Mouse (Mus musculus): ENCODE results near the gene Aqp2.

The Aqp2 gene

DNA sequence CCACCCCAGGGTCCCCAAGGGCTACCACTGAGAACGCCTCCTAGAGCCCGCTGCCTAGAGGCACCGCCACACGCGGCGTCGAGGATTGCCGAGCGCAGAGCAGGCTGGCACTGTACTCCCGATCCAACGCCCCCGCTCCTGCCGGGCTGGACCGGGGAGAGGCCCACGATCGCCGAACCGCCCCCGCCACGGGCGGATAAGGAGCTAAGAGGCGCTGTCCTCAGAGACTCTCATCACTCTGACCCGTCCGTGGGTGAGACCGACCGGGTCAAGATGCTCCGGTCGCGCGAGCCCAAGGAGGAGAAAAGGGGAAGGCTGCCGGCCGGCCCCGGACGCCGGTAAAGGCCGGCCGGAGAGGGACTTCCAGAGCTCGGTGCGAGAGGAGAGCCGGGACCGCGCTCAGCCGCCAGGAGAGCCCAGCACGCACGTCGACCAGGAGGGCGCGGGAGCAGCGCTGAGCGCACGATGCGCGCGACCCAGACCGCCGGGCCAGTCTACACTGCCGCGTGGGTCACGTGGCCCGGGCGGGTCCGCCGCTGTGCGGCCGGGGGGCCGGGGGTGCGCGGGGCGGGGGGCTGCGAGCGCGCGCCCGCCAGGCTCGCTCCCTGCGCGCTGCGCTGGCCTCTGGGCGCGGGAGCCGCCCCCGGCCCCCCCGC is 11.7 kb downstream of the Aqp2 start, which contains the start of gene Aqp5:
Gene Aqp5 (plus strand): TSS at position 354 of the 656 bp plus-strand sequence.
- DNase-seq (ENCODE audit: low read depth, low spot score): no peak

DNA sequence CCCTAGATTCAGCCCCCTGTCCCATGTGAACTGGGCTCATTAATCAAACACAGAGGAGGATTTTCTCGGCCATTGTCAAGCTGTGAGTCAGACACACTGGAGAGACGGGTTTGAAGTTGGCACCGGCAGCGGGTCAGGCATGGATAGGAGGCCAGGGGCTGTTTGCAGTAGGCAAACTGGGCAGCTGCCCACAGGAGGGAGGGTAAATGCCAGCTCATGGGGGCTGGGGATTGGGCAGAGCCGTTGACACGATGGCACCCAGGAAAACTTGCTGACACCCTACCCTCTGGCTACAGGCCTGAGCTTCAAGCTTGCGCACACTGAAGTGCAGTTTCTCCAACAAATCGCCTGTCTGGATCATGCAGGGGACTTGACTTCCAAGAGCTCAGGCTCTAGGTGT is 13.3 kb downstream of the Aqp2 start:
- no peak for DNase-seq (ENCODE audit: low read depth, low spot score)

DNA sequence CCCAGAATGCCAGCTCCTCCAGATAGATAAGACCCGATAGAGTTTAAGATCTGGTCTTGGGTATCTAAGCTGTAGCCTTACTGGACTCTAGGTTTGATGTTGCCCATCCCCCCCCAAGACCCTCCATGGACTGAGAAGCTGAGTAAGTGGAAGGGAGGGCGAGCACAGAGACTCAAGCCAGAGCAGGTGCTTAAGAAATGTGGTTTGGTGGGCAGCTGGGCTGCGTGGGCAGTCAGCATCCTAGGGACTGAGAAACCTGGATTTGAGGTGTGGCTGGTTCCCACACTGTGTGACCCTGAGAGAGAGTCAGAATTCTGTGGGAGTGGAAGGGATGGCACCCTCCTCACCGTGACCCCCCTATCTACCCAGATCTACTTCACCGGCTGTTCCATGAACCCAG is 14.0 kb downstream of the Aqp2 start:
- no peak for DNase-seq (ENCODE audit: low read depth, low spot score)

GRCm38 (mm10) chr15:99594951-99595350 is 16.1 kb downstream of the Aqp2 start:
- DNase-seq (ENCODE audit: low read depth, low spot score): no peak

DNA sequence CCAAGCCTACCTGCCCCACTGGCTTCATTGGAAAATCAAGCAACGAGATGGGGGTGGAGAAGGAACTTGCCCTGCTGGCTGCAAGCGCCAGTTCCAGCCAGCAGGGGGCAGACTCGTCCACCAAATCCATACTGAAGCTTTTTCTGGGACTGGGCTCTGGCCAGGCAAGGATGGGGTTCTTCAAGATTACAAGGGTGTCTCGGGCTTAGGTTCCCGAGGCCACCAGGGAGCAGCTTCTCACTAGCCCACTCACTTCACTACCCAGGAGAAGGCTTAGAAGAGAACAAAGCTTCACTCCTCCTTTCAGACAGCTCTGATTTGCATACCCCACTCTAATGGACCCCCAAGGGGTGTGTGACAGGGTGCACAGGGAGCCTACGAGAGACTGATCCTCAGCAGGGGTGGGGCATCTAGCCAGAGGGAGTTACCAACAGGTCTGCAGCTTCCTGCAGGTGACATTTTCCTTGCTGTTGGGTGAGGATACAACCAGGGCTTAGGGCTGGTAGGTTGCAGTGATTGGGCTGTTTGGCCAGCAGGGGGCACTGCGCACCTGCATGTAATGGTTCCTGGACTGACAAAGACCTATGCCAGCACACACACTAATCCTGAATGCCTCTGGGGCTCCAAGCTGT is 17.3 kb downstream of the Aqp2 start:
- DNase-seq (ENCODE audit: low read depth, low spot score): peak; percentile 91

DNA sequence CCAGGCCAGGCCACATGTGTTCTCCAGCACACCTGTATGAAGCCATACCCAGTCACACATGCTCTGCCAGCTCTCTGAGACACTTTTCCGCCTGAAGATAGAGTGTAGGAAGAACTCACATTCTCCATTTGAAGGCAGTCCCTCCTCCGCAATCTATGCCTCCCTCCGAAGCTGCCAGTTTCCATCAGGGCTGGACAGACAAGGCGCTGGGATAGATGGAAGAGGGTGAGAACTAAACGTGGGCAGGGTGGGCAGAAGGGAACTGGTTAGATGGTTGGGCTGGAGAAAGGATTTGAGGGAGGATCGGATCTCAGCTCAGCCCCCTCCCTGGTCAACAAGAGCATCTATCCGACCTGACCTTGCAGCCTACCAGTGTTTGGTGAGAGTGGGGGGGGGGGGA is 18.0 kb downstream of the Aqp2 start:
- no peak for DNase-seq (ENCODE audit: low read depth, low spot score)

- no peak for DNase-seq (ENCODE audit: low read depth, low spot score)
Observed at GRCm38 (mm10) chr15:99597596-99597995, 18.7 kb downstream of the Aqp2 start.

DNA sequence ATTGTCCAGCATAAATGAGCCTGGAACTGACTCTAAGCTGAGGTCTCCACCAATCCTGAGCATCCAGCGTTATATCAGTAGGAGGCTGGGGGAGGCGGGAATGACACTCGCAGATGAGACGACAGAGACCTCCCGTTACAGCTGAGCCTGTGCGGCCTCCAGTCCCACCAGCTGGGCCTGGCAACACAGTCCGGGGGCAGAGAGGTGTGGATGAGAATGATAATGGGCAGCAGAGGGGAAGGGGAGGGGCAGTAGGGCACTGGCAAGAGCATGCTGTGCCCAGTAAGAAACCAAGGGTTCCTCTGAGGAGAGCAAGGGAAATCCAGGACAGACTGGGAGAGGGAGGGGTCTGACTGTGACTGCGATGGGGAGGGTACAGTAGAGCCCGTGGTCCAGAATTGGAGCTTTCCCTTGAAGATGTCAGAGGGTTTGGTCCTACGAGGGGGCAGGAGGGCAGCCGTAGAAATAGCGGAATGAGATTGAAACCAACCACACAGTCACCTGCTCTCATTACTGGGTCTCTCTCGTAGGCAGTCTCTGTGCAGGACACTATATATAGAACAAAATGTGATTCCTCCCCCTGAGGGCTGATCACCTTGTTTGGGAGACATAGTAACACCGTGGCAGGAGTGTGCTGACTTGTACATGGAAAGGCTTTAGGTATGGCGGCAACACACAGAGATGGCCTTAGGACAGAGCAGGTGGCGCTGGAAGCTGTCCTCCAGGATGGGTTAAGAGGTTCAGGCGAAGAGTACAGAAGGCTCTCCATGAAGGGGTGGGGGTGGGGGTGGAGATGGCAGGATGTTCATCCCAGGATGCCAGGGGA is 20.6 kb downstream of the Aqp2 start:
- no peak for DNase-seq (ENCODE audit: low read depth, low spot score)

DNA sequence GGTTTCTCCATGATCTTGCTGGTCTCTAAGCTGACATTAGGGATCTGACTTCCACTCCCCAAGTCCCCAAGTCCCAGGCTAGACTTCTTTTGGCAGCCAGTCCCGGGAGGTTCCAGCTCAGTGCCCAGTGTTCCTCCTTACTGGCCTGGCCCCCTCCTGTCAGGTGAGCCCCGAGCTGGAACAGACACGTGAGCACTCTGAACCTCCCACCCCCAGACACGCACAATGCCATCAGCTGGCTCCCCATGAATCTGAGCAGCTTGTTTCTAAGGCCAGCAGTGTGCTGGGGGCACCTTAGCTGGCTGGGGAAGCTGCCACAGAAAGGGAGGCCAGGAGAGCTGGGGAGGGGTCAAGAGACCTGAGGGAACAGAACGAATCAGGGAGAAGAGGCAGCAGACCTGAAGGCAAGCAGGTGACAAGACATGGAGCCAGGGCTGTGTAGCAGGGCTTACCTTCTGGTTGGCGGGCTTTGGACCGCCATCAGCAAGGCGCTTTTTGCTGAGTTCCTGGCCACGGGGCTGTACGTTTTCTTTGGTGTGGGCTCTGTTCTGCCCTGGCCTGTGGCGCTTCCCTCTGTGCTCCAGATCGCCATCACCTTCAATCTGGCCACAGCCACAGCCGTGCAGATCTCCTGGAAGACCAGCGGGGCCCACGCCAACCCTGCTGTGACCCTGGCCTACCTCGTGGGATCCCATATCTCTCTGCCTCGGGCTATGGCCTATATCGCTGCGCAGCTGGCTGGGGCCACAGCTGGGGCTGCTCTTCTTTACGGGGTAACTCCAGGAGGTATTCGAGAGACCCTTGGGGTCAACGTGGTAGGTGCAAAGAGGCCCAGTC is 22.3 kb downstream of the Aqp2 start, which contains the start of gene Aqp6:
Gene Aqp6 (plus strand): TSS at position 415 of the 837 bp plus-strand sequence.
- no peak for DNase-seq (ENCODE audit: low read depth, low spot score)

- no peak for DNase-seq (ENCODE audit: low read depth, low spot score)
Observed at GRCm38 (mm10) chr15:99601823-99602120, 22.9 kb downstream of the Aqp2 start.

- no peak for DNase-seq (ENCODE audit: low read depth, low spot score)
Observed at GRCm38 (mm10) chr15:99602206-99602820, 23.5 kb downstream of the Aqp2 start.

DNA sequence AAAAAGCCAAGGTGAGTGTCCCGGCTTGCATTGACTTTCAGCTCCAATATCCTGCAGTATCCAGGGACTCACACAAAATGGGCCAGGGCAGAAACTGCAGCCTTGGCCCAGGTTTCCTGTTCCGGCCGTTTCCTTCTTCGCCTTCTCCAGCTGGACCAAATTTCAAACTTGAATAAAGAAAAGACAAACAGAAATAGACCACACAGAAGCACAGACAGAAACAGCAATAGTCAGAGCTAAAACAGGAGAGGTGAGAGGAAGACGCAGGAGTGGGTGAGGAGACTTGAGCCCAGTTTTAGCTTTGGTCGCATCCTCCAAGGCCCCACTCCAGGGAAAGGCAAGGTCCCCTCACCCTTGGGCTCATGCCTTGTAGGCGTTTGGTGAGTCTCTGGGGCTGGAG is 24.4 kb downstream of the Aqp2 start:
- DNase-seq (ENCODE audit: low read depth, low spot score): no peak

- DNase-seq (ENCODE audit: low read depth, low spot score): no peak
Observed at GRCm38 (mm10) chr15:99605595-99605994, 26.7 kb downstream of the Aqp2 start.

GRCm38 (mm10) chr15:99606515-99606914 is 27.7 kb downstream of the Aqp2 start:
- no peak for DNase-seq (ENCODE audit: low read depth, low spot score)

GRCm38 (mm10) chr15:99607388-99608113 is 28.7 kb downstream of the Aqp2 start:
- peak; percentile 48 for DNase-seq (ENCODE audit: low read depth, low spot score)

- no peak for DNase-seq (ENCODE audit: low read depth, low spot score)
Observed at GRCm38 (mm10) chr15:99608382-99609125, 29.7 kb downstream of the Aqp2 start.

DNA sequence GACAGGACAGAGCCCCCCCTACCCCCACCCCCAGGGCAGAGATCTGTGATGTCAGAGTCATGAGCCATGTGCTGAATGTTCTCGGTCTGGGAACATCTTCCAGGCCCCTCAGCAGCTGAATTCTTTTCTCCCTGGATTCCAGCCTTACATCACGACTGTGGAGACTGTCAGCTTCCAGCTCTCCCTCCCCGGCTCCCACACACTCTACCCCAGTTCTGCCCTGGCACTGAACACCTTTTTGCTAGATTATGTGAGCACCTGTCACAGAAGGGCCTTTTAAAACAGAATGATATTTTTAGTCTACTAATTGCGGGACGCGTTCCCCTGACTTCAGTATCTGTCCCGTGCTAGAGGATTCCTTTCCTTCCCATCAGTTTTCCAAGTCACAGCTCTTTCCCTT is 32.7 kb downstream of the Aqp2 start:
- no peak for DNase-seq (ENCODE audit: low read depth, low spot score)

DNA sequence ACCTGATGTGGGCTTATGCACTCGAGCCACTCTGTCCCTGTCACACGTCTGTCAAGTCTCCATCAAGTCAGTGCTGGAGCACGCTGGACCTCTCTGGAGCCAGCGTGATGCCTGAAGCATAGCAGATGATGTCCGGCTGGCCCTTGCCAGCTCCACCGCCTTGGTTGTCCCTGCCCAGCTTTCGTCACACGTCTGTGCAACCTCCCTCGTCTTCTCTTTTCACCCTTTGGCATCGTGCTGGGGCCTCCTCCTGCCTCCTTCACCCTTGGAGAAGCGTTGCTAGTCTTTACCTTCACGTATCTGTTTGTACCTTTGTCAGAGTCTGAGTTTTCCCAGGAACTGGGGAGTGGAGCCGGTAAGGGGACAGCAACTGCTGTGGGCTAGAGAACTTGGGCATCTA is 35.4 kb downstream of the Aqp2 start:
- no peak for DNase-seq (ENCODE audit: low read depth, low spot score)

DNA sequence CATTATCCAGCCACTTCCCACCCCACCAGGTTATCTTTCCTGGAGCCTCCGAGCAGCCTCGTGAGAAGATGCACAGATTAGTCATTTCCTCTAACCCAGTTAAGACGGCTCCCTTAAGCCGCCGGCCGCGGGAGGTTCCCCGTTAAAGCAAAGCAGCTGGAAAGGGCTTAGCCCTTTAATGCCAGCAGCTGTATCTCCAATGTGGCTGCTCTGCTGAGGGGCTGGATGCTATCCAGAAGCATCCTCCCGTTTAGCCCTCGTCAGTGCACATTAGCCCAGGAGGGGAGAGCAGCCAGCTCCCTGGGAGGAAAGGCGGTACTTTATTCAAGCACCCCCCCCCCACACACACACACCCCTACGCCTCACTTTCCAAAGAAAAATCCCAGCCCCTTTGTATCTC is 35.9 kb downstream of the Aqp2 start:
- DNase-seq (ENCODE audit: low read depth, low spot score): no peak

- DNase-seq (ENCODE audit: low read depth, low spot score): no peak
Observed at GRCm38 (mm10) chr15:99615246-99615645, 36.4 kb downstream of the Aqp2 start.
